Mouse (Mus musculus) small intestine, adult 2 months (tissue): ENCODE measurements at regions not wholly inside any gene's neighbourhood (a gene's known extent, or its start where the extent isn't known, plus 50 kb on each side); places are given as distances from the start of the nearest gene placed in this dataset.
"Not testable (repeated sequence)": the region's sequence is repeated elsewhere in the genome, so short reads cannot be mapped to it uniquely, and the experiment has no call there.

Experiments
- H3K27ac ChIP-seq: fragments of 200-500 bp; 2 replicates; pipeline ENCODE4 v1.5.1; 2012; ENCODE audit warnings: low read depth, low read length, control low read depth, inconsistent platforms; ENCODE audit not compliant: insufficient read depth
- H3K27me3 ChIP-seq: fragments of 200-500 bp; 2 replicates; pipeline ENCODE4 v1.6.1; 2012; ENCODE audit warnings: mild to moderate bottlenecking, moderate library complexity, low read length, inconsistent platforms; ENCODE audit not compliant: control insufficient read depth, insufficient read depth
- H3K36me3 ChIP-seq: fragments of 200-500 bp; 2 replicates; pipeline ENCODE4 v1.6.1; 2012; ENCODE audit warnings: mild to moderate bottlenecking, low read length, control low read depth, inconsistent platforms; ENCODE audit not compliant: control insufficient read depth, insufficient read depth
- H3K4me1 ChIP-seq: fragments of 200-500 bp; 2 replicates; pipeline ENCODE4 v1.6.1; 2012; ENCODE audit warnings: low read length, inconsistent platforms, mixed read lengths; ENCODE audit not compliant: control insufficient read depth, insufficient read depth, insufficient read length
- H3K4me3 ChIP-seq: fragments of 200-500 bp; 2 replicates; pipeline ENCODE4 v1.5.1; 2012; ENCODE audit warnings: low read depth, mild to moderate bottlenecking, control low read depth, inconsistent platforms, low read length, moderate library complexity
- CTCF ChIP-seq: fragments of 200-500 bp; IDR thresholded peaks from 2 replicates; pipeline ENCODE4 v1.5.1; 2012; ENCODE audit warnings: low read depth, mild to moderate bottlenecking, control low read depth, inconsistent platforms, low read length, moderate library complexity, mixed read lengths; ENCODE audit not compliant: insufficient replicate concordance, insufficient read length; ENCODE audit errors: extremely low read depth
- POLR2A ChIP-seq: fragments of 200-500 bp; IDR thresholded peaks from 2 replicates; pipeline ENCODE4 v1.6.1; 2012; ENCODE audit warnings: low read depth, mild to moderate bottlenecking, control low read depth, inconsistent platforms, low read length, moderate library complexity
- WGBS: fragments of 180-500 bp; shearing (Covaris S2); methylation state at CpG from one replicate; pipeline ENCODE4 v1.1.7; 2018; 5-methylcytosine and 5-hydroxymethylcytosine counted together

DNA sequence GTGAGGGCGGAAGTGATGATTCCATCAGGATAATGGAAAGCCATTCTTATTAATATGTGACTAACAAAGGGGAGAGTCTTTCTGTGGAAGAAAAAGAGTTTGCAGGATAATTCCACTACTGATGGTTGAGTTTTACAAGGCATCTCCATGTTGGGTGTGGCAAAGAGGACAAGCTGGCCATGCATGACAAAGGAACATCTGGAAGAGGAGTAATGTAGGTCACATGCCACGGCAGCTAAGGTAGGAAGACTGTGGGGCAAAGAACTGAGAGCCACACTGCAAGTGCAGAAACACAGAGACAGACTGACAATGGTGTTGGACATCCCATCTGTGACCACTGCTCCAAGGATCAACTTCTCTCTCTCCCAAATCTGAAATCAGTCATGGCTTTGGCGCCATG, 196.4 kb upstream of the Gdi2 start:
- Histone ChIP-seq H3K4me1 (no peaks in the 10 kb centered on the region), H3K36me3 (no peaks in the 10 kb centered on the region), H3K4me3 (no peak overlapping the region), H3K27me3 (no peaks in the 10 kb centered on the region), H3K27ac (no peak overlapping the region)
- no peak for TF ChIP-seq POLR2A
- no peak for TF ChIP-seq CTCF
- 85% methylated on average over 3 of the region's 3 CpGs for WGBS

DNA sequence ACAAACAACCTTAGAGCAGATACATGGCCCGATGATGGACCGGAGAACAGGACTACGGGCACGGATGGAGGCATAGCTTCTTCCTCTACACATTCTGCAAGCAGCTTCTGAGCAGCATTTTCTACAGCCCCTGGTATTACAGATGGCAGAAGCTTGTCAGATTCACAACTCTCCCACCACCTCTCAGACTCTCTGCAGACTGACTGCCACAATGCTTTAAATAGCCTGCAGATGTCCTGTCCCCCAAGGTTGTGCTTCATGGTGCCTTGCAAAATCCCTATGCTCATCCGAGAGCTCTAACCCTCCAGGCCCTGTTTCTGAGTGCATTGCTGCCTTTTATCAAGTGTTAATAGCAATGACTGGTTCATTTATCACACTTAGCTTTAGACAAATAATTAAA, 194.3 kb upstream of the Gdi2 start:
- no peaks in the 10 kb centered on the region for H3K4me1 ChIP-seq
- 81% methylated on average over 5 of the region's 5 CpGs for WGBS
- no peak overlapping the region for H3K4me3 ChIP-seq
- TF ChIP-seq CTCF, result no peak
- no peak for TF ChIP-seq POLR2A
- H3K27me3 ChIP-seq, result no peaks in the 10 kb centered on the region
- H3K27ac ChIP-seq, result no peak overlapping the region
- no peaks in the 10 kb centered on the region for H3K36me3 ChIP-seq

DNA sequence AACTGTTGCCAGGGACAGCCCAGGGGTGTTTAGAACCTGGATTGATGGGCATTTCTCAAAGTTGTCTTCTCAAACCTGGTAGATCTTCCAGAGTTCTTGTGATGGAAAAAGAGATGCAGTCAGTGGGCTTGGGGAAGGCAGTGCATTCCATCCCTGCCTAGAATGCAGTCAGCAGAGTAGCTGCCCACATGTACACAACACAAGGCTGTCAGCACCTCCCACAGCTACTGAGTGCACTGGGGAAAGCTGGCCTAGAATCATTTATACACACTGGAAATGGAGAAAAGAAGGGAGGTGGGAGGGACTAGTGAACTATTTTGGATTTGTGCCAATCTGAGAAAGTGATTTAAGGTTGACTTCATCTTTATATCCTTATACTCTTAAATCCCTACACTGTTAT, 183.0 kb upstream of the Gdi2 start:
- H3K36me3 ChIP-seq, H3K4me3 ChIP-seq, H3K27ac ChIP-seq: not testable (repeated sequence)
- peaks cover 23% of the 10 kb centered on the region for H3K27me3 ChIP-seq
- H3K4me1 ChIP-seq, result peaks cover 10% of the 10 kb centered on the region

DNA sequence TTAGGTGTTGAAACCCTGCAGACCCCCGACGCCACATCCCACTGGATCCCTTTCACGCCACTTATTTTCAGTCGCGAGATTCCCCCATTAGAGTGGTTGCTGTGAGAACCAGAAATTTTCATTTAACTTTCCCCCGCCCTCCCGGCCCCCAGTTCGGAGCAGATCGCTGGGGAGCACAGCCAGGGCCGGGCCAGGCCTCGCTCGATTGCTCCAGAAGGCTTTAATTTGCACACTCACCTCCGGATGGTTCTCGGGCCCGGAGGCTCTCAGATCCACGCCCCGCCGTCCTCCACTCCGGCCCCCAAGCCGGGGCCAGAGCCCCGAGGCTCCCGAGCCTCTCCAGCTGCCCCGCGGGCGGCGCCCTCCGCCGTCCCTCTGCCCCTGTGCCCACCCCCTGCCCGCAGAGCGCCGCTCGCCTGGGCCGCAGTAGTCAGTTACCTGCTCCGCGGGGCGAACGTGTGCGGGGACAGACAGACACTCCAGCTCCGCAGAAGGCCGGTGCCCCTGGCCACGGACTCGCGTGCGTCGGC, 179.7 kb upstream of the Gdi2 start:
- 5% methylated on average over 45 of the region's 45 CpGs for WGBS
- no peak for TF ChIP-seq CTCF
- Histone ChIP-seq H3K4me3 (peak overlapping the region; percentile 10; the same call in 1 of the 2 replicates), H3K36me3 (no peaks in the 10 kb centered on the region), H3K27ac (no peak overlapping the region), H3K4me1 (peaks cover 17% of the 10 kb centered on the region), H3K27me3 (peaks cover 32% of the 10 kb centered on the region)

DNA sequence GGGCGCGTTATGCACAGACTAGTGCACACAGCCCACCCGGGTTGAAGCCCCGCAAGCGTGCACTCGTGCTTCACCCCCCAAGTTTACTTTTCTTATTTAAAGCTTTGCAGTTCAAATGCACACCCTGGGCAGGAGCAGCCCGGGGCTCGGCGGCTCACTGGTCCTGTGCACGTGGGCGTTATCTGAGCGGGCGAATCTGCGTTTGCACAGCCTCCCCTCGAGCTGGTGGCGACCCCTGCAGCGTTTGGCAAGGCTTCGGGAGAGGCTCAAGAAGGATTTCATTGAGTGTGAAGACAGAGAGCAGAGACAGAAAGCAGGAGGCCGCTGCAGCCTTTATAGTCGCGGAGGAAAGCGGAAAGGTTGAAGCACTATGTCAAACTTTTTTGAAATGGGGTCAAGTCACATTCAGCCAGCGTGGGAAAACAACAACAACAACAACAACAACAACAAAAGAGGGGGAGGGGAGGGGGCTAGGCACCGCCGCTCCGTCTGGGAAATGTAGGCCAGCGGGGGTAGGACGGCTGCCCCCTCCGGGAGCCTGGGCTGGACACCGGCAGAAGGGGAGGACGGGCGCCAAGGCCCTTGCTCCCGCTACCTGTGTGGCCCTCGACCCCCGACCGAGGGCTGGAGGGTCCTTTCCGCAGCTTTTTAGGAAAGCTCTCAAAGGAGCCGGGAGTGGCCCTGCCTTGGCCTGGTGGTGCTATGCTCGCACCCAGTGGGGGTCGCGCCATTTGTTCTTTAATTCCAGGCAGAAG, 178.7 kb upstream of the Gdi2 start:
- 1% methylated on average over 41 of the region's 41 CpGs for WGBS
- peaks cover 32% of the 10 kb centered on the region for H3K27me3 ChIP-seq
- no peak overlapping the region for H3K27ac ChIP-seq
- H3K36me3 ChIP-seq, result no peaks in the 10 kb centered on the region
- H3K4me1 ChIP-seq, result peaks cover 17% of the 10 kb centered on the region
- H3K4me3 ChIP-seq, result peak overlapping the region; percentile 65
- TF ChIP-seq CTCF, result no peak
- TF ChIP-seq POLR2A, result no peak

DNA sequence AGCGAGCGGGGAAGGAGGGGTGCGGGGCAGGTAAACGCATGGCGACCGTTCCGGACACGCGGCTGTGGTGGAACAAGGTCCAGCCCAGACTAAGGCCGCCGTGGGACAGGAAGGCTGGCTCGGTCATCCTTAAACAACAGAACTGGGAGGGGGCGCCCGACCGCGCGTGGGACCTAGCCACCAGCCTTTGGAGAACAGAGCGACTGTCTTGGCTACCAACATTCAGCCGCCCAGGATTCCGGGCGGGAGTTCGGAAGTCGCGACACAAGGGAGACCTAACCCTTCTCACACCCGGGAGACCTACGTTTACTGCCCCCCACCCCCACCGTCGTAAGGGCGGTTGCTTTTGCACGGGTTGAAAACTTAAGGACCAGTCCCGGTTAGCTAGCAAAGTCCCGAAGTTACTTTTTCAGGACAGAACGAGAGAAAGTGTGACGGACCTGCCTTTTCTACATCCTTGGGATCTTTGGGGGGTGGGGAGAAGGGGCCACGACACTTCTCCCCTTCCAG, 178.1 kb upstream of the Gdi2 start:
- H3K27ac ChIP-seq, H3K36me3 ChIP-seq: not testable (repeated sequence)
- 1% methylated on average over 35 of the region's 35 CpGs for WGBS
- Histone ChIP-seq H3K4me1 (peaks cover 17% of the 10 kb centered on the region), H3K4me3 (peak overlapping the region; percentile 65), H3K27me3 (peaks cover 32% of the 10 kb centered on the region)

DNA sequence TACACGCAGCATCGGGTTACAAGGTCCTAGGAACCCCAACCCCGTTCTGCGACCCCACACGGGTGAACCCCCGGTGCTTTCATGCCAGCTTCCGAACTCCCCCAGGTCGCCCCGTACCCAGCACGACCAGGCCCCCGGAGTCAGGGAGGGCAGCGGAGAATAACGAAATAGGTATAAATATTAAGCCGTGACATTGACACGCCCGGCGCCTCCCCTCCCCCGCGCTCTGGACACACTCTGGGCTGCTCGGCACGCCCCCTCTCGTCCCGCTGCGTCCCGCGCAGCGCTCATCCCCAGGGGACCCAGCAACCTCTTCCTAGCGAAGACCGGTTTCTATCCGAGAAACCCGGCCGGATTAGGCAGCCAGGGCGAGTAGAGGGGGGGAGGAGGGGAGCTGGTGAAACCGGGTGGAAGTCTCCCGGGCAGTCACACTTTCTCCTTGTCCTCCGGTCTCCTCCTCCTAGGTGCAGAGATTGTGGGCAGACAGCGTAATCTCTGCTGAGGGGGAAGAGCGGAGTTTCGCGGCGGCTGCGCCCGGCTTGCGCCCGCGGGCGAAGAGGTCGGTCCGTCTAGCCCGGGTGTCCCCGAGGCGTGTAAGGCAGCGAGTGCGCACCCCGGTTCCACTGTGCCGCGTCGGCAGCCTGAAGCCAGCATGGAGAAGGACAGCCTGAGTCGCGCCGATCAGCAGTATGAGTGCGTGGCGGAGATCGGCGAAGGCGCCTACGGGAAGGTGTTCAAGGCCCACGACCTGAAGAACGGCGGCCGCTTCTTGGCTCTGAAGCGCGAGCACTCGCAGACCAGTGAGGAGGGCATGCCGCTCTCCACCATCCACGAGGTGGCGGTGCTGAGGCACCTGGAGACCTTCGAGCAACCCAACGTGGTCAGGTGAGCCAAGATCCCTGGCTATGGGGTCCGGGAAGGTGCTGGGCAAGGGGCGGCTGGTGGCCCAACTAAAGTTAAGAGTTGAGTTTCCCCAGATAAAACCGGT, 177.1 kb upstream of the Gdi2 start:
- no peak overlapping the region for H3K27ac ChIP-seq
- H3K4me3 ChIP-seq, result peak overlapping the region; percentile 65
- no peaks in the 10 kb centered on the region for H3K36me3 ChIP-seq
- WGBS, result under 1% methylated on average over 82 of the region's 82 CpGs
- peaks cover 32% of the 10 kb centered on the region for H3K27me3 ChIP-seq
- TF ChIP-seq CTCF (peak; percentile 33; the same call in 1 of the 2 replicates), POLR2A (no peak)
- H3K4me1 ChIP-seq, result peaks cover 17% of the 10 kb centered on the region
